Mouse (Mus musculus): ENCODE results near the gene Trdmt1.

Gene Trdmt1

GRCm38 (mm10) chr2:13557145-13558030 lies 12.9 kb upstream of the Trdmt1 start:
- DNase-seq (ENCODE audit: extremely low spot score, low read depth, low spot score): no peak

GRCm38 (mm10) chr2:13556239-13556638 lies 11.8 kb upstream of the Trdmt1 start:
- no peak for DNase-seq (ENCODE audit: extremely low spot score, low read depth, low spot score)

DNA sequence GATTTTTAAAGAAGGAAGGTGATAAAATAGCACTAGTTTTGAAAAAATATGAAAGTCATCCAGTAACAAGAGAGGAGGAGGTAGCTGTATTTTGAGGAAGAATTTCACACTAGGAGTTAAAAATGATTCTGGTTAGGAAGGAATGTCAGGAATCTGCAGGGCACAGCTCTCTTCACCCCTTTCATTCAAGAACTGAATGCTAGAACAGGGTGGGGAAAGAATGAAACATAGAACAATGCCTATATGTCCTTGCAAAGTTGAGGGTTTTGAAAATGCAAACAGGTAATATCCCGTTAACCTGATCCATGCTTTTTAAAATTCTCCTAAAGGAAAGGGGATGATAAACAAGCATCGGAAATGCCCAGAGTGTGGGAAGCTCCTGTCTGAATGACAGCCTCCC lies 9.5 kb upstream of the Trdmt1 start:
- no peak for DNase-seq (ENCODE audit: extremely low spot score, low read depth, low spot score)

DNA sequence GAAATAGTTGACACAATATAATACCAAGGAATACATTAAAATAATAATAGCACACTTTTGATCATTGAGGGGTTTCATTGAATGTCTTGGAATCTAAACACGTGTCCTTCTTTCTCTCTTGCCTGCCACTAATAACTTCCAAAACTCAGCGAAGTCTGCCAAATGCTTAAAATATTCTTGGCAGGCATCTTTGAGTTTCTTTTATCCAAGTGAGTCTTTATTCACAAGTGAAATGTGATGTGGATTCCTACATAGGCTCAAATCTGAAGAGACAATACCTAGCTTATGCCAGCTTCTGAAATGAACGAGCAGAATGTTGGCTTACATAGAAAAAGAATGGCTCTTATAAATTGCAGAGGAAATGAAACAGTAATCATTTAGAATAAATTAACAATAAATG lies 4.3 kb upstream of the Trdmt1 start:
- no peak for DNase-seq (ENCODE audit: extremely low spot score, low read depth, low spot score)

DNA sequence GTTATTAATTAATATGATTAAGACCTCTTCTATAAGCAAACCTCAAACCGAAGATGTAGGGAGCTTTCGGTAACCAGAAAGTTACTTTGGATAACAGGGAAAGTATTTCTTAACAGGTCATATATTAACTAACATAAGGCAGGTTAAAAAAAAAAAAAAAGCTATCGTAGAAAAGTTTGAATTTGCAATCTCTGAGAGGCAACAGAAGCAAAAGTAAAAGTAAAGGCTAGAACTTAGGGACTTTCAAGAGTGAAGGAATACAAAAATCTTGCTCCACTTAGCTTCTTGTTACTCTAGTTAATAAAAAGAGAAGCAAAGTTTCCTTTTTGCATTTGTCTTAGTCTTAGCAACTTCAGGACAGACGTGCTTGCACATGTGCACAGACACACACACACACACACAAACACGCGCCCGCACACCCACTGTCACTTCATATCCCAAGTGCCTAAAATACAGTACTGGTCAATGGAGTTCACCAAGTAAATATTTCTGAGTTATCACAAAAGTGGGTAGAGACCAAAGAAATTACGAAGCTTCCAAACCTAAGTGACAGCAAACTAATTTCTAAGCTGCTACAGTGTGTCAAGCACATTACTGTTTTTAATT lies 846 bp downstream of the Trdmt1 start:
- DNase-seq (ENCODE audit: extremely low spot score, low read depth, low spot score): no peak

GRCm38 (mm10) chr2:13539860-13540259 lies 4.6 kb downstream of the Trdmt1 start:
- DNase-seq (ENCODE audit: extremely low spot score, low read depth, low spot score): no peak

- no peak for DNase-seq (ENCODE audit: extremely low spot score, low read depth, low spot score)
Observed at GRCm38 (mm10) chr2:13538704-13539377, 5.6 kb downstream of the Trdmt1 start.

DNA sequence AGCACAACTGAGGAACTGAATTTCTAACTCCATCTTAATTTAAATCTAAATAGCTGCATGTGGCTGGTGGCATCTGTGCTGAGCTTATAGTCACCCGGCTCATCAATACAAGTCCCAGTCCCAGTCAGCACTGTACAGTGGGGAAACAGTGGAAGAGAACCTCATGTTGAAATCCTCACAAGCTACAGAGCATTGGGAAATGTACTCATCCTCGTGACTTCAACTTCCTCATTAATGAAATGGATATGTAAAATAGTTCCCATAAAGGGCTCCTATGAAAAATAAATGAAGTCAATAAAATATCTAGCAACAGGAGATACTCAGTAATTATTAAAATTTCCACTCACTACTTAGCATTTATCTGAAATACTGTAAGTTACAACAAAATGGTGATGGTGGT lies 6.2 kb downstream of the Trdmt1 start:
- DNase-seq (ENCODE audit: extremely low spot score, low read depth, low spot score): no peak

GRCm38 (mm10) chr2:13537733-13538132 lies 6.7 kb downstream of the Trdmt1 start:
- DNase-seq (ENCODE audit: extremely low spot score, low read depth, low spot score): no peak

- no peak for DNase-seq (ENCODE audit: extremely low spot score, low read depth, low spot score)
Observed at GRCm38 (mm10) chr2:13536747-13537146, 7.7 kb downstream of the Trdmt1 start.

GRCm38 (mm10) chr2:13530639-13531038 lies 13.8 kb downstream of the Trdmt1 start:
- no peak for DNase-seq (ENCODE audit: extremely low spot score, low read depth, low spot score)

- DNase-seq (ENCODE audit: extremely low spot score, low read depth, low spot score): no peak
Observed at GRCm38 (mm10) chr2:13529253-13529933, 15.1 kb downstream of the Trdmt1 start.

GRCm38 (mm10) chr2:13527531-13527930 lies 16.9 kb downstream of the Trdmt1 start:
- no peak for DNase-seq (ENCODE audit: extremely low spot score, low read depth, low spot score)

DNA sequence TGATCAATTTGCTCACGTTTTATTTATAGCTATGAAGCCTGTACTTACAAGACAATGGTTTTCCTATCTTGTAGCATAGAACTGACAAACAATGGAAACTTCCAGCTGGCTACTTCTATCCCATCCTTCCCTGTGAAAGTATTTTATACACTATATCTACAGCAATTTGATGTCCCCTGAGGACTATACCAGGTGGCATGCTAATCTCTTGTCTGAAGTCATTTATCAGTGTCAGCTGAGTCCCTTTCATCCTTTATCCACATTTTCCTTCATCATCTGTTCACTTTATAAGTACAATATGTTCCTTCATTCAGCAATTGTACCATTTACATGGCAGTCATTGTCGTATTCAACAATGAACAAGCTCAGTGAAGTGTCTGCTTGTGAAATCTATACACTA lies 17.3 kb downstream of the Trdmt1 start:
- no peak for DNase-seq (ENCODE audit: extremely low spot score, low read depth, low spot score)

DNA sequence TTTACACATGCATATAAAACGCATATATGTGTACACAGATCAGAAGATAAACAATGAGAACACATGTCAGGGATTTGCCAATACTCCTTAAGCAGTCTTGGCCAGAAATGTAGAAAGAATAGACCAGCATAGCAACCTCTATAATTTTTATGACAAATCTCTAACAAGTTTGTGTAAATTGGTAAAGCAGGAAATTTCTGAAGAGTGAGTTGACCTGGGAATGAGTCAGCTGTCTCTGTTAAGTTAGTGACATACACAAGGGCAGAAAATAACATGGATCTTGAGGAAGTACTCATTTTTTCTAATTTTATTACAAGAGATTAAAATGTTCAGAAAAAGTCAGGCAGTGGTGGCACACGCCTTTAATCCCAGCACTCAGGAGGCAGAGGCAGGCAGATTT lies 18.3 kb downstream of the Trdmt1 start:
- no peak for DNase-seq (ENCODE audit: extremely low spot score, low read depth, low spot score)

DNA sequence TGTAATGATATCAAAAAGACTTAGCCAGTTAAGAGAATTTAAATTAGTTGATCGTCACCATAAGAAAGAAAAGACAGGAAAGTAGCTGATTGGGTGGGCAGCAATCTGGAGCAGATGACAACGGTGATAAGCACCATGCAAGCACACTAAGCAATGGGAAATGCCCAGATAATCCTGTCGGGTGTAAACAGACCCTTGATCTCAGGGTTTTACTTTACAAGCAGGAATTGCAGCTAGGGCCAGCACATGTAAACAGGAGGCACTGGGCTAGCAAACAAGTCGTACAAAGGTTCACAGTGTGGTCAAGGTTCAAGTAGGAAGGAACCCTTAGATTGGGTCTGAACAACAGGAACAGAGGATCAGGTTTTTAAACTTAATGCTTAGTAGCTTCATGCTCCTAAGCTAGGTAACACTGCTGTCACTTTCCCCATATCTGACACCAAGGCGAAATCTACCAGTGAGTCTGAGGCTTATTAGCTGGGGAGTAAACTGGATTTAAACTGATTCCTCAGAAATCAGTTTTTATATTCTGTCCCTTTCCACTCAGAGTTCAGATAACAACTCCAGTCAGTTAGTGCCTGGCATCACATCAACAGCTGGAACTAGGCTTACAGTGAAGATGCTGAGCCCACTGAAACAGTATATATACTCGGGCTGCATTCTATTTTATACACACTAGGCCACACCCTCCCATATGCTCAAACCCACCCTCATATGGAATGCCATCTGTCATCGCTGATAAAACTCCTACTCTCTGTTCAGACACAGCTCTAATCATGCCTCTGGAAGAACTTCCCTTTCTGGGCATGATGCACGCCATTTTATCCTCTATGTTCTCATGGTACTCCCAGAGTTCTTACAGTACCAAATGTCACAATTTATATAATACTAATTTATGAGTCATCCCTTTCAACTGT lies 20.7 kb downstream of the Trdmt1 start:
- DNase-seq (ENCODE audit: extremely low spot score, low read depth, low spot score): no peak

DNA sequence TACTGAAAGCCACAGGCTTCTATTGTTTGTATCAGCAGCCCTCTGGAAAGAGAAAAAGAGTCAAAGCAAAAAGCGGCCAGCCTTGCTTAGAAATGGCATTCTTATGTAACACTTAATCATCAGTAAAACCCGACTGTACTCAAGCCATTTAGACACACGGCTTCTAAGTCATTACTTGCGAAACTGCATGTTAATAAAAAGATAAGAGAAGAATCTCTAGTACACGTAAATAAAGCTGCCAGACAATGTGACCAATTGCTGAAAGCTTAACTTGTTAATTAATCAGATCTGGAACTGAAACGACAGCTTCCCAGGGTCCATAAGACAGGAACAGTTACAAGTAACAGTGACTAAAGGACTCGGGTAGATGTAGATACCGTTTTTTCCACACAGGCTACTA lies 22.4 kb downstream of the Trdmt1 start:
- no peak for DNase-seq (ENCODE audit: extremely low spot score, low read depth, low spot score)

- DNase-seq (ENCODE audit: extremely low spot score, low read depth, low spot score): no peak
Observed at GRCm38 (mm10) chr2:13514949-13515348, 29.5 kb downstream of the Trdmt1 start.

GRCm38 (mm10) chr2:13502717-13503116 lies 41.8 kb downstream of the Trdmt1 start:
- no peak for DNase-seq (ENCODE audit: extremely low spot score, low read depth, low spot score)

DNA sequence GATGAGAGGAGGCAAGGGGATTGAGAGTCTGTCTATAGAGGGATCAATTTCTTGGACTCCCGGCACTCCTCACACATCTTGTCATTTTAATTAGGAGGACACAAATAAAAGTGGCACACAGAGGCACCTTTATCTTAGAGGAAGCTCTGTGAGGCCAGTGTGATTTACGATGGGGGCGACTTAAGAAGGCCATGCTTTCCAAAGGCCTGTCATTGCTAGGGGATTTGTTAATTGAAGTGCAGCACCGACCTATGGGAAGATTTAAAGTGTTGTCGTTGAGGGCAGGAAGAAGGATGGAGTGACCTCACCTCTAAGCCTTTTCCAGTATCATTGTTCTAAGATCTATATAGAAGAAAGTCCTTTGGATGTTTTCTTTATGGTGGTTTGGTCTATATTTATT lies 42.9 kb downstream of the Trdmt1 start:
- no peak for DNase-seq (ENCODE audit: extremely low spot score, low read depth, low spot score)

All from hindlimb bud, embryonic 11.5 days (tissue).